Mouse (Mus musculus) heart, adult 2 months (tissue): ENCODE data around the gene Sorbs2.
"Not testable (repeated sequence)": the region's sequence is repeated elsewhere in the genome, so short reads cannot be mapped to it uniquely, and the experiment has no call there.

Source experiments
- CTCF ChIP-seq: fragments of 200-600 bp; IDR thresholded peaks from 2 replicates; pipeline ENCODE4 v1.8.1; 2022; ENCODE audit warnings: antibody characterized with exemption, mild to moderate bottlenecking, moderate library complexity
- EP300 ChIP-seq: fragments of 200-500 bp; IDR thresholded peaks from 2 replicates; pipeline ENCODE4 v1.6.1; 2011; ENCODE audit warnings: low read depth, low read length, control low read depth; ENCODE audit not compliant: insufficient read depth
- POLR2A ChIP-seq: fragments of 200-500 bp; IDR thresholded peaks from 2 replicates; pipeline ENCODE4 v1.6.1; 2011; ENCODE audit warnings: mild to moderate bottlenecking, low read depth, low read length, control low read depth; ENCODE audit not compliant: insufficient read depth

GRCm38 (mm10) chr8:45871587-45871986 is 364.0 kb downstream of the Sorbs2 start:
- not testable (repeated sequence) for TF ChIP-seq POLR2A, EP300, CTCF
